Mouse (Mus musculus): ENCODE results near the gene Rdm1. TPM values are rescaled to one million over a fixed set of nuclear protein-coding genes. Genes with fewer than 3 reads are reported as not detected.
"Not testable (repeated sequence)": the region's sequence is repeated elsewhere in the genome, so short reads cannot be mapped to it uniquely, and the experiment has no call there.

Rdm1 gene
- polyA plus RNA-seq, 1 experiment from 2014 or later = 47.5 TPM

GRCm38 (mm10) chr11:101657886-101658750, 31.1 kb downstream of the Rdm1 start:
- peak overlapping the region; percentile 40 for H3K4me2 ChIP-seq (replicated peaks; ENCODE audit: low read depth, low read length)
- peak overlapping the region; percentile 11; the same call in 1 of the 2 replicates for H3K4me3 ChIP-seq (ENCODE audit: low read depth, low read length)
- peak; percentile 93 for ATAC-seq (ENCODE audit: insufficient number of reproducible peaks, insufficient read depth, low FRiP score, low read depth)
- H3K9ac ChIP-seq (replicated peaks; ENCODE audit: low read depth, low read length) = peak overlapping the region; percentile 50; the same call in 1 of the 2 replicates
- H3K27ac ChIP-seq (ENCODE audit: low read length) = peak overlapping the region; percentile 96
- not testable (repeated sequence) for H3K9me3 ChIP-seq (ENCODE audit: control insufficient read depth, low read depth, low read length); H3K27me3 ChIP-seq (ENCODE audit: control insufficient read depth, insufficient read depth, low read length); H3K4me1 ChIP-seq (ENCODE audit: control insufficient read depth, insufficient read depth, low read length); H3K36me3 ChIP-seq (ENCODE audit: control insufficient read depth, insufficient read depth, low read length)
- WGBS = under 1% methylated on average over 36 of the region's 40 CpGs

- H3K36me3 ChIP-seq (ENCODE audit: control insufficient read depth, insufficient read depth, low read length) = no peaks in the 10 kb centered on the region
- H3K27me3 ChIP-seq (ENCODE audit: control insufficient read depth, insufficient read depth, low read length) = no peaks in the 10 kb centered on the region
- WGBS = 38% methylated on average over 10 of the region's 10 CpGs
- no peak overlapping the region for H3K9ac ChIP-seq (replicated peaks; ENCODE audit: low read depth, low read length)
- H3K4me1 ChIP-seq (ENCODE audit: control insufficient read depth, insufficient read depth, low read length) = no peaks in the 10 kb centered on the region
- no peak overlapping the region for H3K4me2 ChIP-seq (replicated peaks; ENCODE audit: low read depth, low read length)
- peak; percentile 7; the same call in 1 of the 2 replicates for ATAC-seq (ENCODE audit: insufficient number of reproducible peaks, insufficient read depth, low FRiP score, low read depth)
- H3K27ac ChIP-seq (ENCODE audit: low read length) = peak overlapping the region; percentile 76; the same call in 1 of the 2 replicates
- H3K9me3 ChIP-seq (ENCODE audit: control insufficient read depth, low read depth, low read length) = no peaks in the 10 kb centered on the region
- H3K4me3 ChIP-seq (ENCODE audit: low read depth, low read length) = no peak overlapping the region
Measured at GRCm38 (mm10) chr11:101658751-101659558, 32.0 kb downstream of the Rdm1 start.

GRCm38 (mm10) chr11:101661191-101661590, 34.2 kb downstream of the Rdm1 start:
- no peaks in the 10 kb centered on the region for H3K36me3 ChIP-seq (ENCODE audit: control insufficient read depth, insufficient read depth, low read length)
- H3K4me3 ChIP-seq (ENCODE audit: low read depth, low read length) = no peak overlapping the region
- no peaks in the 10 kb centered on the region for H3K9me3 ChIP-seq (ENCODE audit: control insufficient read depth, low read depth, low read length)
- no peak overlapping the region for H3K27ac ChIP-seq (ENCODE audit: low read length)
- 55% methylated on average over 7 of the region's 7 CpGs for WGBS
- no peak for ATAC-seq (ENCODE audit: insufficient number of reproducible peaks, insufficient read depth, low FRiP score, low read depth)
- 0 out of 2 replicates have a peak, but pooled peaks cover 3% of the 10 kb centered on the region for H3K4me1 ChIP-seq (ENCODE audit: control insufficient read depth, insufficient read depth, low read length)
- no peak overlapping the region for H3K4me2 ChIP-seq (replicated peaks; ENCODE audit: low read depth, low read length)
- H3K27me3 ChIP-seq (ENCODE audit: control insufficient read depth, insufficient read depth, low read length) = no peaks in the 10 kb centered on the region
- H3K9ac ChIP-seq (replicated peaks; ENCODE audit: low read depth, low read length) = no peak overlapping the region

- WGBS = 31% methylated on average over 5 of the region's 5 CpGs
- H3K36me3 ChIP-seq (ENCODE audit: control insufficient read depth, insufficient read depth, low read length) = no peaks in the 10 kb centered on the region
- H3K4me2 ChIP-seq (replicated peaks; ENCODE audit: low read depth, low read length) = no peak overlapping the region
- H3K27ac ChIP-seq (ENCODE audit: low read length) = no peak overlapping the region
- H3K4me3 ChIP-seq (ENCODE audit: low read depth, low read length) = no peak overlapping the region
- H3K27me3 ChIP-seq (ENCODE audit: control insufficient read depth, insufficient read depth, low read length) = no peaks in the 10 kb centered on the region
- 0 out of 2 replicates have a peak, but pooled peaks cover 3% of the 10 kb centered on the region for H3K4me1 ChIP-seq (ENCODE audit: control insufficient read depth, insufficient read depth, low read length)
- H3K9ac ChIP-seq (replicated peaks; ENCODE audit: low read depth, low read length) = no peak overlapping the region
- no peak for ATAC-seq (ENCODE audit: insufficient number of reproducible peaks, insufficient read depth, low FRiP score, low read depth)
- H3K9me3 ChIP-seq (ENCODE audit: control insufficient read depth, low read depth, low read length) = no peaks in the 10 kb centered on the region
Measured at GRCm38 (mm10) chr11:101661786-101662185, 34.8 kb downstream of the Rdm1 start.

GRCm38 (mm10) chr11:101663229-101664027, 36.4 kb downstream of the Rdm1 start:
- Histone ChIP-seq H3K4me3 (ENCODE audit: low read depth, low read length) (no peak overlapping the region), H3K27me3 (ENCODE audit: control insufficient read depth, insufficient read depth, low read length) (no peaks in the 10 kb centered on the region), H3K9me3 (ENCODE audit: control insufficient read depth, low read depth, low read length) (no peaks in the 10 kb centered on the region), H3K4me1 (ENCODE audit: control insufficient read depth, insufficient read depth, low read length) (peaks cover 3% of the 10 kb centered on the region; the same call in 1 of the 2 replicates), H3K27ac (ENCODE audit: low read length) (no peak overlapping the region), H3K4me2 (replicated peaks; ENCODE audit: low read depth, low read length) (no peak overlapping the region), H3K9ac (replicated peaks; ENCODE audit: low read depth, low read length) (no peak overlapping the region), H3K36me3 (ENCODE audit: control insufficient read depth, insufficient read depth, low read length) (no peaks in the 10 kb centered on the region)
- 51% methylated on average over 11 of the region's 11 CpGs for WGBS
- ATAC-seq (ENCODE audit: insufficient number of reproducible peaks, insufficient read depth, low FRiP score, low read depth) = no peak

- peak within 1 kb of the TSS; percentile 52; the same call in 1 of the 2 replicates for H3K27ac ChIP-seq (ENCODE audit: low read length)
- H3K9ac ChIP-seq (replicated peaks; ENCODE audit: low read depth, low read length) = peak within 1 kb of the TSS; percentile 25; the same call in 1 of the 2 replicates
- H3K36me3 ChIP-seq (ENCODE audit: control insufficient read depth, insufficient read depth, low read length) = no peaks in the 10 kb centered on the region
- no peaks in the 10 kb centered on the region for H3K27me3 ChIP-seq (ENCODE audit: control insufficient read depth, insufficient read depth, low read length)
- peak within 1 kb of the TSS; percentile 82 for H3K4me2 ChIP-seq (replicated peaks; ENCODE audit: low read depth, low read length)
- H3K4me3 ChIP-seq (ENCODE audit: low read depth, low read length) = peak within 1 kb of the TSS; percentile 45
- ATAC-seq (ENCODE audit: insufficient number of reproducible peaks, insufficient read depth, low FRiP score, low read depth) = peak; percentile 93
- no peaks in the 10 kb centered on the region for H3K9me3 ChIP-seq (ENCODE audit: control insufficient read depth, low read depth, low read length)
- H3K4me1 ChIP-seq (ENCODE audit: control insufficient read depth, insufficient read depth, low read length) = peaks cover 8% of the 10 kb centered on the region; the same call in 1 of the 2 replicates
- 7% methylated on average over 34 of the region's 34 CpGs for WGBS
Measured at GRCm38 (mm10) chr11:101664825-101665635, 38.0 kb downstream of the Rdm1 start, which contains the start of gene Arl4d. Gene Arl4d, plus strand, starts transcription at chr11:101665541.

- H3K27me3 ChIP-seq (ENCODE audit: control insufficient read depth, insufficient read depth, low read length) = no peaks in the 10 kb centered on the region
- H3K4me2 ChIP-seq (replicated peaks; ENCODE audit: low read depth, low read length) = peak overlapping the region; percentile 82
- WGBS = under 1% methylated on average over 24 of the region's 24 CpGs
- peaks cover 8% of the 10 kb centered on the region; the same call in 1 of the 2 replicates for H3K4me1 ChIP-seq (ENCODE audit: control insufficient read depth, insufficient read depth, low read length)
- H3K4me3 ChIP-seq (ENCODE audit: low read depth, low read length) = peak overlapping the region; percentile 45
- H3K9me3 ChIP-seq (ENCODE audit: control insufficient read depth, low read depth, low read length) = no peaks in the 10 kb centered on the region
- H3K27ac ChIP-seq (ENCODE audit: low read length) = peak overlapping the region; percentile 52; the same call in 1 of the 2 replicates
- no peak; the same call in 1 of the 2 replicates for ATAC-seq (ENCODE audit: insufficient number of reproducible peaks, insufficient read depth, low FRiP score, low read depth)
- H3K36me3 ChIP-seq (ENCODE audit: control insufficient read depth, insufficient read depth, low read length) = no peaks in the 10 kb centered on the region
- H3K9ac ChIP-seq (replicated peaks; ENCODE audit: low read depth, low read length) = peak overlapping the region; percentile 25; the same call in 1 of the 2 replicates
Measured at GRCm38 (mm10) chr11:101665636-101665992, 38.6 kb downstream of the Rdm1 start.

Measured in stomach, embryonic 14.5 days (tissue).